Mouse (Mus musculus): ENCODE results near the gene Ccni.

DNA sequence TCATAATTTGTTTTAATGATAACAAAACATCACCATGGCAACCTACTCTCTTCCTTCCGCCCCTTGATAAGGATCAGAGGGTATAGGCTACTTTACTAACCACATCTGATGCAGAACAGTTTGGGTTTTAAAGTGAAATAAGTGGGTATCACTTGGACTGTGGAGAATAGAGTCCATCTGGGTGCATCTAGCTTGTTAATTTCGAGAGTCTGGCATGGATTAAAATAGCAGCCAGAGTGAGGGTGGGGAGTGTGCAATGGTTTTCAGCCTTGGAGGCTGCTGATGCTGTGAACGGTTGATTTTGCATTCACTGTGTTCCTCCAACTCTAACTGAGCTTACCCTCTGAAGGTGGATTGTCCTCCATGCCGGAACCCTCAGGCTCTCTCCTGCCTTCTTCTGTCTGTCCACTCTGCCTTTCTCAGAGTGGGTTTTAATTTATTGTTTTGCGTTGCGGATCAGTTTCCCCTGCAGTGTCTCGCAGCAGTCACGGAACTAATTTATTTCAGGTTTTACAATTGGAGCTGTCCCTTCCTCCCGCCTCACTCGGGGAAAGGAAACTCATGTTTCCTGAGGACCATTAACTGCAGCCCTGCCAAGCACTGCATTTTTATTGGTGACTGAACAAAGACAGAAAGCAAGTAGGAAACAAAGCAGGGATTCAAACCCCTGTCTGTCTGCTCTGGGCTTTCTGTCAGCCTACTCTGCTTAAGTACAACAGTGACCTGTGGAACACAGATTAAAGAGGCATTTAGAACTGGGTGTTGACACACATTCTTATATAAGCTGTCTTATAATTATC, 72.7 kb downstream of the Ccni start:
- TF ChIP-seq GATA1 (IDR thresholded peaks at IDR 0.05; ENCODE audit: low read length) = no peak
- TF ChIP-seq TAL1 (IDR thresholded peaks at IDR 0.05; ENCODE audit: low read length) = no peak
